In the genomic region with DNA sequence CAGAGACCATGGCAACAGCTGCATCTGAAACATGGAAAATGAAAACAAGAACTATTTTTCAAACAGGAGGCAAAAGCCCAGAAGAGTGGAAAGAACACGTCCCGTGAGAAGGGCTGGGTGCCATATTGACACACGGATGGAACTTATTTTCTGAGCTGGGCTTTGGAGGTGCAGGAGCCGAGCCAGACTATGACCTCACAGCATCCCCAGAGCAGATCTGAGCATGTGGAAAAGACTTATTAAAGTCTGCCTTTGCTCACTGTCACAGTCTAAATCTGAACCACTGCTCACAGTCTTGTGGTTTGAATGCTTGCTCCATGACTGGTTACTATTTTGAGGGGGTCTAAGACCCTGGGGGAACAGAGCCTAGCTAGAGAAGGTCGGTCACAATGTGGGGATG, we compare ENCODE assay signal across 14 mouse cellular contexts.
DNase-seq lines count a peak whose midpoint lies in the region; ATAC-seq and TF ChIP-seq lines count a peak whose summit lies in the region.
"Had no signal": no experiment of that assay in that cellular context is flagged by ENCODE, and none has a peak within 500 bp of the region (broad histone marks: within the 10 kb centered on the region; RNA-seq: fewer than 3 reads in every experiment).

No protein-coding gene starts in this region.

- 60% methylated on average over 5 of the region's 5 CpGs for WGBS in heart, embryonic 12.5 days
- 55% methylated on average over 5 of the region's 5 CpGs for WGBS in heart, embryonic 14.5 days
- 33% methylated on average over 5 of the region's 5 CpGs for WGBS in limb, embryonic 15.5 days
- WGBS in forebrain, embryonic 15.5 days, result 85% methylated on average over 5 of the region's 5 CpGs

- ATAC-seq in heart, embryonic 12.5 days (ENCODE audit: insufficient number of reproducible peaks, low FRiP score), result no peak
- no peak for ATAC-seq in heart, embryonic 14.5 days (ENCODE audit: insufficient number of reproducible peaks, insufficient read depth, low FRiP score, low read depth)
- peak; percentile 76 for ATAC-seq in limb, embryonic 15.5 days (ENCODE audit: insufficient number of reproducible peaks, low FRiP score, low TSS enrichment, low read depth)
- ATAC-seq in forebrain, embryonic 15.5 days (replicated peaks), result no peak
- ATAC-seq: forebrain, embryonic 14.5 days had no signal

- H3K9me3 ChIP-seq in heart, embryonic 12.5 days (replicated peaks), result 0 out of 2 replicates have a peak, but pooled peaks cover 3% of the 10 kb centered on the region
- 0 out of 2 replicates have a peak, but pooled peaks cover 3% of the 10 kb centered on the region for H3K9me3 ChIP-seq in heart, embryonic 14.5 days (ENCODE audit: control insufficient read depth, low read length)
- H3K9me3 ChIP-seq in limb, embryonic 15.5 days, result no peaks in the 10 kb centered on the region
- no peaks in the 10 kb centered on the region for H3K9me3 ChIP-seq in forebrain, embryonic 15.5 days

- peak; percentile 98 for DNase-seq in heart, adult 11 months
- DNase-seq in gastrocnemius, adult 2 months, result peak; percentile 85
- no peak for DNase-seq in cerebellum, adult 9-11 months
- DNase-seq in natural killer cell, adult 2 months (ENCODE audit: low spot score in 2 of 2), result no peak
- DNase-seq: adrenal gland, postnatal 25 days; thymus, adult 18-20 months had no signal

- TF ChIP-seq CTCF in gastrocnemius, adult 2 months (IDR thresholded peaks at IDR 0.05), result no peak

- H3K4me1 ChIP-seq in heart, embryonic 12.5 days (replicated peaks), result peaks cover 26% of the 10 kb centered on the region
- H3K4me1 ChIP-seq in heart, embryonic 14.5 days (ENCODE audit: control insufficient read depth in 2 of 2, insufficient read depth in 2 of 2, low read length in 2 of 2), result peaks cover 13 to 29% of the 10 kb centered on the region in 2 experiments
- peaks cover 70% of the 10 kb centered on the region for H3K4me1 ChIP-seq in limb, embryonic 15.5 days
- 0 out of 2 replicates have a peak, but pooled peaks cover 3% of the 10 kb centered on the region for H3K4me1 ChIP-seq in forebrain, embryonic 15.5 days

- no peaks in the 10 kb centered on the region for H3K27me3 ChIP-seq in heart, embryonic 12.5 days (replicated peaks)
- H3K27me3 ChIP-seq in heart, embryonic 14.5 days (ENCODE audit: control insufficient read depth, insufficient read depth, low read length), result no peaks in the 10 kb centered on the region
- no peaks in the 10 kb centered on the region for H3K27me3 ChIP-seq in limb, embryonic 15.5 days
- H3K27me3 ChIP-seq in forebrain, embryonic 15.5 days, result no peaks in the 10 kb centered on the region

- H3K27ac ChIP-seq in heart, embryonic 12.5 days (ENCODE audit: poor library complexity, severe bottlenecking), result no peak overlapping the region
- 0 out of 2 replicates have a peak overlapping the region, but pooled peaks have one; percentile 1 for H3K27ac ChIP-seq in gastrocnemius, adult 2 months
- H3K27ac ChIP-seq in heart, embryonic 14.5 days (replicated peaks in 1 of 2; ENCODE audit: control insufficient read depth in 1 of 2, insufficient read depth in 1 of 2, low read depth in 2 of 2, low read length in 2 of 2), result peak overlapping the region; percentile 40 to 52; a peak in 3 of 4 replicates
- H3K27ac ChIP-seq in limb, embryonic 15.5 days, result peak overlapping the region; percentile 77
- H3K27ac ChIP-seq in forebrain, embryonic 15.5 days (replicated peaks), result no peak overlapping the region
- H3K27ac ChIP-seq: kidney, postnatal 0 days; liver, embryonic 14.5 days; macrophage had no signal

- no peak overlapping the region for H3K9ac ChIP-seq in heart, embryonic 12.5 days
- no peak overlapping the region for H3K9ac ChIP-seq in heart, embryonic 14.5 days (ENCODE audit: low read length)
- H3K9ac ChIP-seq in limb, embryonic 15.5 days, result no peak overlapping the region
- no peak overlapping the region for H3K9ac ChIP-seq in forebrain, embryonic 15.5 days (replicated peaks)
- H3K9ac ChIP-seq: liver, embryonic 14.5 days had no signal

- intact Hi-C loops in gastrocnemius, adult 2 months (cut with DNase I), result no loop called here

- no peak overlapping the region for H3K4me2 ChIP-seq in heart, embryonic 12.5 days
- H3K4me2 ChIP-seq in heart, embryonic 14.5 days (ENCODE audit: low read length), result no peak overlapping the region
- no peak overlapping the region for H3K4me2 ChIP-seq in limb, embryonic 15.5 days
- H3K4me2 ChIP-seq in forebrain, embryonic 15.5 days (replicated peaks), result no peak overlapping the region

- H3K36me3 ChIP-seq in heart, embryonic 12.5 days, result no peaks in the 10 kb centered on the region
- no peaks in the 10 kb centered on the region for H3K36me3 ChIP-seq in heart, embryonic 14.5 days (ENCODE audit: control insufficient read depth, insufficient read depth, low read length)
- H3K36me3 ChIP-seq in limb, embryonic 15.5 days, result no peaks in the 10 kb centered on the region
- H3K36me3 ChIP-seq in forebrain, embryonic 15.5 days, result no peaks in the 10 kb centered on the region

- no peak overlapping the region for H3K4me3 ChIP-seq in heart, embryonic 12.5 days
- no peak overlapping the region for H3K4me3 ChIP-seq in gastrocnemius, adult 2 months
- no peak overlapping the region for H3K4me3 ChIP-seq in heart, embryonic 14.5 days (ENCODE audit: control insufficient read depth in 1 of 2, insufficient read depth in 1 of 2, low read depth in 1 of 2, low read length in 2 of 2)
- no peak overlapping the region for H3K4me3 ChIP-seq in limb, embryonic 15.5 days
- no peak overlapping the region for H3K4me3 ChIP-seq in forebrain, embryonic 15.5 days

Comparison
In these comparisons a context has a peak if more than half of its experiments do, and no peak if none do; other contexts are left out.
1. H3K27ac ChIP-seq: peak in gastrocnemius, adult 2 months (single experiment), heart, embryonic 14.5 days (2 of 2) and limb, embryonic 15.5 days (single experiment); none in heart, embryonic 12.5 days (single experiment) and forebrain, embryonic 15.5 days (single experiment).
2. DNase-seq: peak in heart, adult 11 months (single experiment) and gastrocnemius, adult 2 months (single experiment); none in cerebellum, adult 9-11 months (single experiment) and natural killer cell, adult 2 months (0 of 2).